Mouse (Mus musculus): ENCODE results near the gene Tas2r108. TPM values are rescaled to one million over a fixed set of nuclear protein-coding genes. Genes with fewer than 3 reads are reported as not detected.

Gene Tas2r108
- not detected for total RNA-seq (2021)
- long read RNA-seq, experiment 1: 0 reads
- long read RNA-seq, experiment 2: 0 reads

DNA sequence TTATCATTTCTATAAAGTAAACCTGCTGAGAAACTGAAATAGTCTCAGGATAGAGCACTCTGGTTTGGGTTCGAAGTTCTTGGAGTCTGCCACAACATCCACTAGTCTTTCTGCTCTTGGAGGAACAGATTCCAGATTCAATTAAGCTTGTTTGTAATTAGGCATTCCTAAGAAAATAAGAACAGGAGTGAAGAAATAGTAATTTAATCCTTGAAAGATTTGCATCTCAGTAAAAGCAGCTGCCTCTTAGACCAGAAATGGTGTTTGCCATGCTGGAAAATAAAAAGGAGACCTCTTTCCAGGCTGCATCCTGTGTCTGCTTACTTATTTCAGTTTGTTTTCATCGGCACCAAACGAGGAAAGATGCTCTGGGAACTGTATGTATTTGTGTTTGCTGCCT lies at the start of gene Tas2r108:
TSS of gene Tas2r108 (plus strand) at position 301 of the 400 bp plus-strand sequence.
- DNase-seq: no peak

DNA sequence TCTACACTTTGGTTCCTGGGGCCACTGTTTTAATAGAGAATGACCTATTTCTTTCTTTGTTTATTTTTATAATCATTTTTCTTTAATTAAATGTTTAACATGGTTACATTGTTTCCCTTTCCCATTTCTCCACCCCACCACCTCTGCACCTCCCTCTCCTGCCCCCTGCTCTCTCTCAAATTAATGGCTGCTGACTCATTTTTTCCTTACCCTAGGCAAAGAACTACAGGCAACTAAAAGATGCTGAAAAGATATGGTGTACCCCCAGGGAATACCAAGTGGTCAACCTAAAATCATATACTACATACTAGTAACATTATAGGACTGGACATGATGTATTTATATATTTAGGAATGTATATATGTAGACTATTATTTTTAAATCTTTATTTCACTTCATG lies 44.7 kb upstream of the Tas2r108 start:
- no peak for DNase-seq

DNA sequence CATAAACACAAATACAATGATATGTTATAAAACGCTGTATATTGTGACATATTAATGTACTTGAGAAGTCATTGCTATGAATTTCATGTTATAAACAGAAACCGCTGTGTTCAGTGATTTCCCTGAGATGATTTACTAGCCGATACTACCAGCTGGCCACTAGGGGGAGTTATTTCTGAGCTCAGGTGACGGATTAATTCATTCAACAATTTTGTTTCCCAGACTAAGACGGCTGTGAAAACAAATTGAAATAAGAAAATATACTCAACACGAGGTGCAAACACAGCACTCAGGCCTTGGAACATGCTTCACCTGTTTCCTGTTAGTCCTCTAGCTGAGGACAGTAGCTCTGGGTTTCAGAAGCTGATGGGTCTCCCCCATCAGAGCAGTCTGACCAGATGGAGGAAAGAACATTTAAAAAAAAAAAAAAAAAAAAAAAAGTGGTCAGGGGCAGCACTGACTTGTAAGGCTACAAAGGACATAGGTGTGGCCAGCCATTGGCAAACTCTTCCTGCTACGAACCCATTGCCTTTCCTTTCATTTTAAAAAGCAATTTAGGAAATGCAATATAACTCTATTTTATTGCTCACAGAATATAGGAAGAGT lies 38.8 kb upstream of the Tas2r108 start:
- peak in 1 of 2 experiments; percentile 13 for DNase-seq

DNA sequence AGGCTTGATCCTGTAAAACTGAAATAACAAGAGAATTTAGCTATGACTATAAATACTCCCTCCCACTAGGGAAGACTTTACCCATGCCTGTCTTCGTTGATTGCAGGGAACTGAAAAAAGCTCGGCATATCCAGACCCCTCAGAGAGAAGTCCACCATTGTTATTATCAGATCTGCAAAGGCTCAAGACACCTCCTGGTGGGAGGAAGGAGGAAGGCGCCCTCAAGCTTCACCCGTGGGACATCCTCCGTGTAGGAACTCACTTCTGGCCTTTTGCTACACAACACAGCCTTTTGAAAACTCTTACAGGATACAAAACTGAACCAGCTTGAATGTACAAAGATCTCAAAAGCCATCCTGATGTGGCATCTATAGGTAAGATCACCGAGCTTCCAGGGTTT lies 27.6 kb upstream of the Tas2r108 start:
- no peak for DNase-seq

DNA sequence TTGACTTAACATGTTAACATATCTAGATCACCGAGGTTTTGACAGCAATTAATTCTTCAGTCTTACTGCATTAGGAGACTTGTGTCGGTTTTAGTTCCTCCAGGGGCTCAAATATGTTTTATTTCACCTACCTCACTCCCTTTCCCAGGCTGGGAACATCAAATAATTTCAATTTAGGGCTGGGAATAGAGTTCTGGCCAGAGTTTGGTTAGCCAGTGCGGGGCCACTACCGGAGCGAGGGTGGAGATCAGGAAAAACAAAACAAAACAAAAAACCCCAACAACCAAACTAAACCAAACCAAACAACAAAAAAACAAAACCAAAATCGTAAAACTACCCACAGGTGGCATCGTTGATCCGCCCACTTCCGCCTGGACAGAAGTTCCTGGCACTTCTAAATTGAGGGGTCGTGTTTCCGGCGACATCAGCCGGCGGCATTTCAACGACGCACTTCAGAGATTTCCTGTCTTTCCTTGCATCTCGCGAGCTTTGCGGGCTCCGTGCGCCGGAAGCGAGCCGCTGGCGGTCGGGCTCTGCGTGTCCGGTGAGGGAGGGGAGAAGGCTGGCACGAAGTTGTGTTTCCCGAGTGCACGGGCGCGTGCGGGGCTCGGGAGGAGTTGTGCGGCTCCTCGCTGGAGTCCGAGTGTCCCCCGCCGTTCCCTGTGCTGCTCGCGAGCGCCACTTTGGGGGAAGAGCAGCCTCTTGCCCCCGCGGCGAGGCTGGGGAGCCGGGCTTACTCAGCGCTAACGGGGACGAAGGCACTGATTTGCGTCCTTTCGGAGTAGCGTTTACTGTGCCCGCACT lies 22.2 kb upstream of the Tas2r108 start, which contains the start of gene Ssbp1:
TSS of gene Ssbp1 (plus strand) at position 437 of the 804 bp plus-strand sequence.
- peak; percentile 92 to 93 for DNase-seq

DNA sequence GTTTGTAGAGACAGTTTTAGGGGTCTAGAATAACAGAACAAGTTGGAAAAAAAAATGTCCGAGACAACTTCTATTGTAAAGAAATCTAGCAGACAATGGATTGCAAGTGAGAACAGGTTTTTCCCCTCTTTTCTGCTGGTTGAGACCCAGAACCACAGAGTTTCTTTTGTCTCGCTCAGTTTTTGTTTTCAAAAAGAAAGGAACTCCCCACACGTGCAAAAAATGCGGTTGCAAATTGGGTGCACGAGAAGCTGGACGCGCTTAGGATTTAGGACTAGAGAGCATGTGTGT lies 21.7 kb upstream of the Tas2r108 start:
- no peak for DNase-seq

DNA sequence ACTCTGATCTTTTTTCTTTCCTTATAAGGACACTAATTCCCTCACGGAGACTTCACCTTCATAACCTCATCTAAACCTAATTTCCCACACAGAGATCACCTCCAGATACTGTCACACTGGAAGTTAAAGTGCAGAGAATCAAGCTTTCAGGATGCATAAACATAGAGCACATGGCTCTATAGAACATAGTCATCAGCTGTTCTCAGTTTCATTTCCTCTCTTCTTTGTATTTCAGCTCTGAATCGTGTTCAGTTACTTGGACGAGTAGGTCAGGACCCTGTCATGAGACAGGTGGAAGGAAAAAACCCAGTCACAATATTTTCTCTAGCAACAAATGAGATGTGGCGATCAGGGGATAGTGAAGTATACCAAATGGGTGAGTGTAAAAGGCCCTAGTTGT lies 17.2 kb upstream of the Tas2r108 start:
- DNase-seq: no peak

DNA sequence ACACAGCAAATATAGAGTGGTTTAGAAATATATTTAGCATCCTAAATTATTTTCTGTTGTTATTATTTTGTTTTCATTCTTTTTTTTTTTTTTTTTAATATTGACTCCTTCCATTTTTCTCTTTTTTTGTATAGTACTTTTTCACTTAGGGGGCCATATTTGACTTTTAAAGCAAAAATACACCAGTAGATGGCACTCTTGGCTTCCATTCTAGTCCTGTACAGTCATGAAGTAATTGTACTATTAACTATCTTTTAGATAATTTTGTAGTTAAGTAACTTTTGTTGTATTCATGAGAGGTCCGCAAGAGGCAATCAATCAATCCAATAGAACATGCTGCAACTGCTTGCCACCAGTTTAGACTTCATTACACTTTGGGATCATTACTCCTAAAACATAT lies 13.6 kb upstream of the Tas2r108 start:
- no peak for DNase-seq

DNA sequence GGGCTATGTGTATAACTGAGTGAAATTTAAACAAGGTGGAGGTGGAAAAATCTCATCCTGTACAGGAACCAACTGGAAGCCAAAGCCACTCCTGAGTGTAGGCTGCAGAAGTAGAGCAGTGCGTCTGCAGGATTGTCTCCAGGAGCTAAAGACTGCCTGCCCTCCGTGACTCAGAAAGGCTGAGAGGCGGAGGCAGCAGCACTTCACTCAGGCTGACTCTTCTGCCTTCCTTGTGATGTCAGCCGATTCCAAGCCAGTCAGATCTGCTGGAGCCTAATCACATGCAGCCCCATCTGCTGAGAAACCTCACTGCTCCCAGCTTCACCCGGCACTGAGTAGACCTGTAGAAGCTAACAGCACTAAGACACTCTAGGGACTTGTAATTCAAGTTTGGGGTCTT lies 11.0 kb upstream of the Tas2r108 start:
- DNase-seq: no peak

DNA sequence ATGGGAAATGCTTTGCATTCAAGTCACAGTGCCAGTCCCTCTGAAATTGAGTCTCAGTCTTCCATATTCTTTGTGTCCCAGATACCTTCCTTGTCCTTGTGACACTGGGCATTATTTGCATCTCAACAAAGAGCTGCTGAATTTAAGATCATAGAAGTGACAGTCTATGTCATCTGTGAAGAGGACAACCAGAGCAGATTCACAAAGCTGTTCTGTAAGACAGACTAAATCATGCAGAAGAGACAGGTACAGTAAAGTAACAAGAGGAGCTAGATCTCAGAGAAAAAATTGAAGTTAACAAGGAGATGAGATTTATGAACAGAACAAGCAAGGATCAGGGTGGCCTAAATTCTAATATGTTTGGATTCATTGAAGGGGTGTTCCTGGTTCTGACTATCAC lies 2.4 kb upstream of the Tas2r108 start, which contains the start of gene Tas2r137:
TSS of gene Tas2r137 (plus strand) at position 301 of the 400 bp plus-strand sequence.
- DNase-seq: no peak

DNA sequence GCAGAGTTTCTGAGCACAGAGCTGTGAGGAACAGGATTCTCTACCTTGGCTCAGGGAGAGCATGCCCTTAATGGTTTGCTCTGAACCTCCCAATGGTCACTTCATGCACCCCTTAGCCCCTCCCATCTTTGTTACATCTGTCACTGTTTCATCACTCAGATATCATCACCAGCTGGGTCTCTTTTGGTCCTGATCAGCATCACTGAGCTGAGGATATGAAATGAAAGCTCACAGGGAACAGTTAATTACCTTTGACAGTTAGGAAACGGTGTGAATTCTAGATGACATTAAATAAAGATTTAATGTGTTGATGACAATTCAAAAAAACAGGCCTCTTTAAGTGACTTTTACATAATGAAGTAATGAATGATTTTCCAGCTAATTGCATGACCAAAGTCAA lies 26.1 kb downstream of the Tas2r108 start, which contains the start of gene Prss37:
TSS of gene Prss37 (minus strand) at position 101 of the 400 bp plus-strand sequence.
- no peak for DNase-seq

Other genes starting within 250 kb of the Tas2r108 start
- 10 to 100 TPM; 23.5 to 43.0 TPM for gene Agk, start 168.4 kb upstream of the Tas2r108 start, total RNA-seq (2021)
- gene E330009J07Rik, start 57.4 kb upstream of the Tas2r108 start, total RNA-seq (2021): 10 to 100 TPM; 11.9 to 15.4 TPM
- gene Wee2, start 54.4 kb upstream of the Tas2r108 start, total RNA-seq (2021): not detected
- 10 to 100 TPM; 47.4 to 48.1 TPM for gene Ssbp1, start 22.2 kb upstream of the Tas2r108 start, total RNA-seq (2021)
- gene Tas2r137, start 2.3 kb upstream of the Tas2r108 start, total RNA-seq (2021): not detected
- gene Prss37, start 26.0 kb downstream of the Tas2r108 start, total RNA-seq (2021): not detected
- not detected for gene Olfr461, start 61.5 kb downstream of the Tas2r108 start, total RNA-seq (2021)
- gene Olfr460, start 76.0 kb downstream of the Tas2r108 start, total RNA-seq (2021): not detected
- 1 to 10 TPM in 1 of 2 experiments, under 1 TPM in 1; 0.50 to 1.3 TPM for gene Clec5a, start 92.3 kb downstream of the Tas2r108 start, total RNA-seq (2021)
- gene Tas2r138, start 119.8 kb downstream of the Tas2r108 start, total RNA-seq (2021): not detected
- 1 to 10 TPM in 1 of 2 experiments, under 1 TPM in 1; 0.63 to 2.0 TPM for gene Mgam, start 135.3 kb downstream of the Tas2r108 start, total RNA-seq (2021)